Mouse (Mus musculus) myocyte (in vitro differentiated cells): ENCODE data around the gene Cngb1. TPM values are rescaled to one million over a fixed set of nuclear protein-coding genes. Genes with fewer than 3 reads are reported as not detected.
A peak's percentile ranks its signal among the peaks of the same experiment; 100 is the strongest.

Experiments
- H3K27me3 ChIP-seq: one replicate; pipeline ENCODE4 v1.6.1; 2011; ENCODE audit not compliant: control insufficient read depth, insufficient read depth, insufficient read length
- H3K36me3 ChIP-seq: one replicate; pipeline ENCODE4 v1.6.1; 2011; ENCODE audit not compliant: control insufficient read depth, insufficient read depth
- H3K4me2 ChIP-seq: one replicate; pipeline ENCODE4 v1.6.1; 2011; ENCODE audit warnings: low read depth, control low read depth
- H3K4me3 ChIP-seq: one replicate; pipeline ENCODE4 v1.5.1; 2011; ENCODE audit warnings: mild to moderate bottlenecking, control low read depth, moderate library complexity
- H3K79me2 ChIP-seq: one replicate; pipeline ENCODE4 v1.6.1; 2011; ENCODE audit not compliant: control insufficient read depth, insufficient read depth
- H3ac ChIP-seq: one replicate; pipeline ENCODE4 v1.6.1; 2011; ENCODE audit not compliant: control insufficient read depth, insufficient read length
- CEBPB ChIP-seq: IDR thresholded peaks from 2 replicates; pipeline ENCODE4 v1.6.1; 2011; ENCODE audit warnings: mild to moderate bottlenecking, moderate library complexity; ENCODE audit not compliant: poor library complexity, insufficient read depth, severe bottlenecking
- E2F4 ChIP-seq: IDR thresholded peaks from one replicate; pipeline ENCODE4 v1.6.1; 2011; ENCODE audit warnings: mild to moderate bottlenecking, control low read depth, moderate library complexity; ENCODE audit not compliant: insufficient read depth
- MAX ChIP-seq: IDR thresholded peaks from one replicate; pipeline ENCODE4 v1.6.1; 2011; ENCODE audit warnings: low read depth, mild to moderate bottlenecking, control low read depth
- MYOD1 ChIP-seq, 3 experiments: IDR thresholded peaks; one replicate each; pipeline ENCODE4 v1.6.1; 2011; ENCODE audit warnings: control low read depth in 2 of 3, low read depth in 2 of 3, mild to moderate bottlenecking in 2 of 3, moderate library complexity in 1 of 3; ENCODE audit not compliant: insufficient read length in 2 of 3, control insufficient read depth in 1 of 3
- MYOG ChIP-seq, 3 experiments: IDR thresholded peaks; one replicate each; pipeline ENCODE4 v1.6.1; 2011; ENCODE audit warnings: control low read depth in 2 of 3, low read depth in 2 of 3, mild to moderate bottlenecking in 2 of 3; ENCODE audit not compliant: insufficient read length in 2 of 3, control insufficient read depth in 1 of 3, insufficient read depth in 1 of 3
- POLR2A ChIP-seq: IDR thresholded peaks from one replicate; pipeline ENCODE4 v1.6.1; 2011; ENCODE audit warnings: low read depth, mild to moderate bottlenecking, control low read depth, moderate library complexity; ENCODE audit not compliant: insufficient read length
- POLR2AphosphoS2 ChIP-seq: IDR thresholded peaks from one replicate; pipeline ENCODE4 v1.6.1; 2011; ENCODE audit warnings: low read depth, control low read depth; ENCODE audit not compliant: insufficient read length
- REST ChIP-seq: IDR thresholded peaks from one replicate; pipeline ENCODE4 v1.6.1; 2011; ENCODE audit warnings: mild to moderate bottlenecking, control low read depth, moderate library complexity; ENCODE audit not compliant: insufficient read depth, insufficient read length
- SRF ChIP-seq: IDR thresholded peaks from one replicate; pipeline ENCODE4 v1.6.1; 2011; ENCODE audit warnings: low read depth; ENCODE audit not compliant: control insufficient read depth, insufficient read length
- TCF12 ChIP-seq: IDR thresholded peaks from one replicate; pipeline ENCODE4 v1.6.1; 2011; ENCODE audit warnings: mild to moderate bottlenecking, control low read depth; ENCODE audit not compliant: poor library complexity, insufficient read depth, severe bottlenecking
- TCF3 ChIP-seq: IDR thresholded peaks from one replicate; pipeline ENCODE4 v1.6.1; 2011; ENCODE audit warnings: low read depth, control low read depth; ENCODE audit not compliant: insufficient read length
- USF1 ChIP-seq: IDR thresholded peaks from one replicate; pipeline ENCODE4 v1.6.1; 2011; ENCODE audit warnings: low read depth, mild to moderate bottlenecking, control low read depth, moderate library complexity
- polyA plus RNA-seq: library from polyadenylated mRNA; unstranded; fragments of >200 nt; fragmentation: generic; extraction: Trizol; gene quantifications from one replicate; pipeline ENCODE4 v1.2.1, GENCODE M21; 2012; ENCODE audit warnings: missing spikeins

Gene Cngb1
- polyA plus RNA-seq, 1 experiment, result 0.07 TPM

DNA sequence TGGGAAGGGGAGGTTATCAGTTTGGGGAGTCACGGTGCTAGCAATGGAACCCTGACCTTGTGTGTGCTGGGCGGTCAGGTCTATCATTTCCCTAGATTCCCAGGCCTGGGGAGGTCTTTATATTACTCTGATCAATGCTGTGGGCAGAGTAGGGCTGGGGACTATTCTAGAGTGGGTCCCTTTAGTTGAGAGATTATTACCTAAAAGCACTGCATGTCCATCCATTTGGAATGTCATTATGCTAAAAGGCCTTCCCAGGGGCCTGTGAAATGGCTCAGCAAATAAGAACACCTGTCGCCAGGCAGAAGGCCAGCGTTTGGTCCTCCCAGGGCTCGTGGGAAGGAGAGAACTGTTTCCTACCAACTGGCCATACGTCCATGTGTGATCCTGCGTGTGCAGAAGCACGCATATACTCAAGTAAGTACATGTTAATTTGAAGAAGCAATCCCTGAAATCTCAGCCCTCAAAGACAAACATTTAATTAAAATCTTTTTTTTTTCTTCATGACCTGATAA lies 104.3 kb downstream of the Cngb1 start:
- Histone ChIP-seq H3ac (no peak overlapping the region), H3K36me3 (no peaks in the 10 kb centered on the region), H3K27me3 (no peaks in the 10 kb centered on the region), H3K4me2 (no peak overlapping the region), H3K4me3 (no peak overlapping the region), H3K79me2 (no peaks in the 10 kb centered on the region)
- TF ChIP-seq CEBPB (no peak), MYOD1 (IDR thresholded peaks at IDR 0.05; ENCODE audit: control insufficient read depth in 1 of 3, insufficient read length in 2 of 3, low read depth in 2 of 3) (peak in 2 of 3 experiments; percentile 29 to 36)

DNA sequence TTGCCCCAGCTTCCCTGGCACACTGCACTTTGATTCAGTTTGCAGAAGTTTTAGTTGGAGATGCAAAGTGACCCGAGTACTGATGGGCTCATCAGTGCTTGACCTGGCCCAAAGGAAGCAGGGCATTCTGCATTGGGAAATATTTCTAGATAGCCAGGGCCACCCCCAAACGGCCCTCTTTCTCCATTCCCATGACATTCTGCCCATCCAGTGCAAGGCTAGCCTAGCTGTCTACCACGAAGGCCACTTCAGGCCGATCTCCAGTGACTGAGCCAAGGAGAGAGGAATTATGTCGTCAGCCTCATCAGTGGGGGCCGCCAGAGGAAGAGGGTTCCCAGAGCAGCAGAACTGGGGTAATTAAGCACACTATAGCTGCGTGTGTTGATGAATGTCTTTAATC lies 104.9 kb downstream of the Cngb1 start:
- Histone ChIP-seq H3K27me3 (no peaks in the 10 kb centered on the region), H3ac (no peak overlapping the region), H3K79me2 (no peaks in the 10 kb centered on the region), H3K4me2 (no peak overlapping the region), H3K4me3 (no peak overlapping the region), H3K36me3 (no peaks in the 10 kb centered on the region)
- no peak for TF ChIP-seq TCF3
- no peak for TF ChIP-seq E2F4
- no peak for TF ChIP-seq CEBPB
- no peak for TF ChIP-seq MYOD1 (IDR thresholded peaks at IDR 0.05; ENCODE audit: control insufficient read depth in 1 of 3, insufficient read length in 2 of 3, low read depth in 2 of 3)
- TF ChIP-seq TCF12, result no peak
- TF ChIP-seq USF1, result no peak
- no peak for TF ChIP-seq SRF
- TF ChIP-seq POLR2A, result no peak
- TF ChIP-seq MYOG (IDR thresholded peaks at IDR 0.05; ENCODE audit: control insufficient read depth in 1 of 3, insufficient read depth in 1 of 3, insufficient read length in 2 of 3, low read depth in 2 of 3), result no peak
- no peak for TF ChIP-seq REST
- TF ChIP-seq MAX, result no peak
- TF ChIP-seq POLR2AphosphoS2, result no peak

DNA sequence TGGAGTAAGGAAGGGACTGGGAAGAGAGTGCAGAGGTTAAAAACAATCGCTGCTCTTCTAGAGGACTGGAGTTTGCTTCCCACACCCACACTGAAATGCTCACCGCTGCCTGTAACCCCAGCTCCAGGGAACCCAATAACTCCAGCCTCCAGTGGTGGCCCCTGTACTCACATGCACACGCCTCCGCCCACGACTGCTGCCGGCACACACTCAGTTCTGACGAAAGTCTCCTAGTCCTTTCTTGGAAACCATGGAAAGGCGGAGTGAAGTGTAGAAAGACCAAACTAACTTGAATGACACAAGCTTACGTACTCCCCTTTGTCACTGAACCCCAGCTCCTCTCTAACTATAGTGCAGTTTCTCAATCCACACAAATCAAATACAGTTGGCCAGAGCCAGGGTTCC lies 106.4 kb downstream of the Cngb1 start:
- Histone ChIP-seq H3K4me3 (no peak overlapping the region), H3K36me3 (no peaks in the 10 kb centered on the region), H3K79me2 (no peaks in the 10 kb centered on the region), H3ac (no peak overlapping the region), H3K27me3 (no peaks in the 10 kb centered on the region), H3K4me2 (no peak overlapping the region)
- TF ChIP-seq MYOD1 (IDR thresholded peaks at IDR 0.05; ENCODE audit: control insufficient read depth in 1 of 3, insufficient read length in 2 of 3, low read depth in 2 of 3), result no peak
- TF ChIP-seq MYOG (IDR thresholded peaks at IDR 0.05; ENCODE audit: control insufficient read depth in 1 of 3, insufficient read depth in 1 of 3, insufficient read length in 2 of 3, low read depth in 2 of 3), result no peak

DNA sequence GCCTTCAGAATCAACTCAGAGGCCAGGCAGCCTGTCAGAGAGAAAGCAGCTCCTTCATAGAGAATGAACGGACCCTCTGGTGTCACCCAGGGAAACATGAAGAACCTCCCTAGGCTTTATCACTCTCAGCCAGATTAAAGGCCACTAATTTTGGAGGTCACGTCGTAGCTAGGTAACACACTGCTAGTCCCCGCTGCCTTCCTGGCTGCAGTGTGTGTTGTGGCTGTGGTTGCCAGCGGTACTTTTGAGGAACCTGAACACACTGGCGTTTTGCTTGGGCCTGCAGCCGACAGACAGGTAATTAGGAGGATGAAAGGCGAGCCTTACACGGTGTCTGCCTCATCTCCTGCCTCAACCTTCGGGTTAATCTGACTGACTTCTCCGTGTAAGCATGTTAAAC lies 110.7 kb downstream of the Cngb1 start:
- Histone ChIP-seq H3ac (no peak overlapping the region), H3K27me3 (no peaks in the 10 kb centered on the region), H3K36me3 (no peaks in the 10 kb centered on the region), H3K4me2 (no peak overlapping the region), H3K4me3 (no peak overlapping the region), H3K79me2 (no peaks in the 10 kb centered on the region)
- TF ChIP-seq CEBPB (no peak), TCF3 (no peak)

DNA sequence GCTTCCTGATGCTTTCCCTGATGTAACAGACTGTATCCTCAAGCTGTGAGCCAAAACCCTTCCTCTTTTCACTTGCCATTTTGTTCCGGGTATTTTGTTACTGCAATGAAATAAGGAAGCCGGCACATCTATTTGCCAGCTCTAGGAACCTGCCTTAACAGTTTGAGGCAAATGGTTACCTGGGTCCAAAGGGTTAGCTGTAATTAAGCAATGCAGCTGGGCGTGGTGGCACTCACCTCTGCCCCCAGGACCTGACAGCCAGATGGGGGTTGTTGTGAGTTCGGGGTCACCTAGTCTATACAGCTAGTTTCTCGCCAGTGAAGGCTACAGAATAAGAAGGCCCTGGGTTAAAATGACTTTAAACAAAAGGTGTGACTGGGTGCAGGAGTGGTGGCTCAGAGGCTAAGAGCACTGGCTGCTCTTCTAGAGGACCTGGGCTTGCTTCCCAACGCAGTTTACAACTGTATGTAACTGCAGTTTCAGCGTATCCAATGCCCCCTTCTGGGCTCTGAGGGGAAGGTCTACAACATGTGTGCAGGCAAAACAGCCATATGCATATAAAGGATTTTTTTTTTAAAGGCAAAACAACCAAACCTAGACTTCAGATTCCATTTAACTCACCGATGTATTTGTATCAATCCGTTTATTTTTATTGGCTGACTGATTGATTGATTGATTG lies 114.7 kb downstream of the Cngb1 start:
- TF ChIP-seq TCF12 (no peak), POLR2A (no peak), TCF3 (no peak), MAX (no peak), USF1 (no peak), CEBPB (no peak), MYOD1 (IDR thresholded peaks at IDR 0.05; ENCODE audit: control insufficient read depth in 1 of 3, insufficient read length in 2 of 3, low read depth in 2 of 3) (no peak), REST (no peak), E2F4 (no peak), MYOG (IDR thresholded peaks at IDR 0.05; ENCODE audit: control insufficient read depth in 1 of 3, insufficient read depth in 1 of 3, insufficient read length in 2 of 3, low read depth in 2 of 3) (no peak), SRF (no peak), POLR2AphosphoS2 (no peak)
- Histone ChIP-seq H3K4me2 (no peak overlapping the region), H3K79me2 (no peaks in the 10 kb centered on the region), H3K4me3 (no peak overlapping the region), H3ac (no peak overlapping the region), H3K36me3 (no peaks in the 10 kb centered on the region), H3K27me3 (no peaks in the 10 kb centered on the region)

Other genes starting within 250 kb of the Cngb1 start
- 20.0 TPM for gene Katnb1, start 225.4 kb downstream of the Cngb1 start, polyA plus RNA-seq
- gene Kifc3, start 103.8 kb downstream of the Cngb1 start, polyA plus RNA-seq, result 22.6 TPM
- not detected for gene Tepp, start 4.0 kb upstream of the Cngb1 start, polyA plus RNA-seq
- 7.4 TPM for gene Zfp319, start 25.4 kb upstream of the Cngb1 start, polyA plus RNA-seq
- 42.8 TPM for gene Usb1, start 25.7 kb upstream of the Cngb1 start, polyA plus RNA-seq
- 45.1 TPM for gene Mmp15, start 45.7 kb upstream of the Cngb1 start, polyA plus RNA-seq
- 39.9 TPM for gene Cfap20, start 128.3 kb upstream of the Cngb1 start, polyA plus RNA-seq
- 51.9 TPM for gene Csnk2a2, start 183.5 kb upstream of the Cngb1 start, polyA plus RNA-seq
- not detected for gene Ccdc113, start 227.5 kb upstream of the Cngb1 start, polyA plus RNA-seq